Mouse (Mus musculus) stomach, embryonic 14.5 days (tissue): ENCODE results near the gene Gm7534. TPM values are rescaled to one million over a fixed set of nuclear protein-coding genes. Genes with fewer than 3 reads are reported as not detected.
"Not testable (repeated sequence)": the region's sequence is repeated elsewhere in the genome, so short reads cannot be mapped to it uniquely, and the experiment has no call there.

ENCODE experiments used
- ATAC-seq: fragments of 200-750 bp; cut with Nextera tagmentation; 2 replicates; pipeline ENCODE4 v1.8.0; 2017; ENCODE audit warnings: low read depth, moderate TSS enrichment; ENCODE audit not compliant: insufficient number of reproducible peaks, insufficient read depth, low FRiP score
- H3K27ac ChIP-seq: fragments of 300-500 bp; sonication (generic); 2 replicates; pipeline ENCODE4 v1.5.1; 2014; ENCODE audit warnings: mild to moderate bottlenecking, low read length, moderate library complexity, mixed read lengths
- H3K27me3 ChIP-seq: fragments of 300-500 bp; sonication (generic); 2 replicates; pipeline ENCODE4 v1.6.1; 2014; ENCODE audit warnings: low read length, control low read depth, mixed read lengths; ENCODE audit not compliant: control insufficient read depth, insufficient read depth
- H3K36me3 ChIP-seq: fragments of 300-500 bp; sonication (generic); 2 replicates; pipeline ENCODE4 v1.6.1; 2014; ENCODE audit warnings: mild to moderate bottlenecking, control low read depth, low read length, moderate library complexity, mixed read lengths; ENCODE audit not compliant: control insufficient read depth, insufficient read depth
- H3K4me1 ChIP-seq: fragments of 300-500 bp; sonication (generic); 2 replicates; pipeline ENCODE4 v1.6.1; 2014; ENCODE audit warnings: low read length, control low read depth, mixed read lengths; ENCODE audit not compliant: control insufficient read depth, insufficient read depth
- H3K4me2 ChIP-seq: fragments of 300-500 bp; sonication (generic); replicated peaks from 2 replicates; pipeline ENCODE4 v1.6.1; 2014; ENCODE audit warnings: low read depth, low read length, control low read depth
- H3K4me3 ChIP-seq: fragments of 300-500 bp; sonication (generic); 2 replicates; pipeline ENCODE4 v1.5.1; 2014; ENCODE audit warnings: low read depth, low read length, control low read depth
- H3K9ac ChIP-seq: fragments of 300-500 bp; sonication (generic); replicated peaks from 2 replicates; pipeline ENCODE4 v1.6.1; 2014; ENCODE audit warnings: low read depth, mild to moderate bottlenecking, control low read depth, low read length, moderate library complexity, mixed read lengths
- H3K9me3 ChIP-seq: fragments of 300-500 bp; sonication (generic); 2 replicates; pipeline ENCODE4 v1.6.1; 2016; ENCODE audit warnings: low read depth, low read length, control low read depth; ENCODE audit not compliant: control insufficient read depth
- WGBS: fragments of 180-500 bp; shearing (Covaris S2); extraction: QIAGEN DNeasy Blood & Tissue Kit; methylation state at CpG from one replicate; pipeline ENCODE4 v1.1.7; 2014; 5-methylcytosine and 5-hydroxymethylcytosine counted together
- polyA plus RNA-seq: library from polyadenylated mRNA; unstranded; fragments of >200 nt; fragmentation: Nextera tagmentation; extraction: Ambion mirVana; gene quantifications from 2 replicates; pipeline ENCODE4 v1.2.1, GENCODE M21; 2014

Gm7534 gene
- polyA plus RNA-seq, 1 experiment from 2014 or later, result not detected

DNA sequence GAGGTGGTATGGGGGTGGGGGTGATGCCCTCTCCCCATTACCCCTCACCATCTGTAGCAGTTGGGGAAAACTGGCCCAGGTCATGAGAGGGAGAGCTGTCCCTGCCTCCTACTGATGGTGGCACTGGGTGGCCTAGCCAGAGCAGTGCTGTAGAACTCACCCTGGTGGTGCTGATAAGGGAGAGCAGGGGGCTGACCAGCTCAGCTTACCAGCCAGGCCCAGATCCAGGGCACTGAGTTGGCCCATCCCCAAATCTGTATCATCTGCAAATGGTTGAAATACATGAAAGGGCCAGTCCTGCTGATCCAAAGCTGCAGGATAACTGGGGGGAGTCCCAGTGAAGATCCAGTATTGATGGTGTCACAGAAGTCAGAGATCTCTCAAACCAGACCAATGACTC lies 21.0 kb downstream of the Gm7534 start:
- peak; percentile 54; the same call in 1 of the 2 replicates for ATAC-seq
- H3K27ac ChIP-seq, result no peak overlapping the region

DNA sequence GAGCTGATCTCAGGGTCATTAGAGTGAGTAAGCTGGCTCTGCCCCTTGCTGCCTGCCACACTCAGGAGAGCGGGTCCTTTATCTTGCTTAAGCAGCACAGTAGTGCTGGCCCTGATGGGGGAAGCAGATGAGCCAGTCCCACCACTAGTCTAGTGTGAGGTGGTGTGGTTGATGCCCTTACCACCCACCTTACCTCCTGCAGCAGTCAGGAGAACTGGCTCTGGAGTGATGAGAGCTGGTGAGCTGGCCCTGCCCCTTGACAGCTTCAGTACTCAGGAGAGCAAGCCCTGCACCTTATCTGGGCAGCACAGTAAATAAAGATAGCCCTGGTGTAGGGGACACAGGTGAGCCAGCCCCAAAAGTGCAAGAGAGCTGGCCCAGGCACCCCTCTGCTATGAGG lies 21.7 kb downstream of the Gm7534 start:
- H3K4me1 ChIP-seq, result peaks cover 4% of the 10 kb centered on the region
- no peak overlapping the region for H3K27ac ChIP-seq
- 100% methylated on average over 1 of the region's 1 CpGs for WGBS
- ATAC-seq, result peak; percentile 23; the same call in 1 of the 2 replicates
- H3K36me3 ChIP-seq, result no peaks in the 10 kb centered on the region; the same call in 1 of the 2 replicates
- no peaks in the 10 kb centered on the region for H3K27me3 ChIP-seq
- no peak overlapping the region for H3K4me3 ChIP-seq
- no peaks in the 10 kb centered on the region for H3K9me3 ChIP-seq
- no peak overlapping the region for H3K4me2 ChIP-seq
- H3K9ac ChIP-seq, result no peak overlapping the region

More for the DNA sequence above, 21.0 kb downstream of the Gm7534 start:
- Histone ChIP-seq H3K4me1 (peaks cover 5% of the 10 kb centered on the region), H3K4me2 (no peak overlapping the region), H3K27me3 (no peaks in the 10 kb centered on the region), H3K9me3 (no peaks in the 10 kb centered on the region), H3K36me3 (no peaks in the 10 kb centered on the region; the same call in 1 of the 2 replicates), H3K9ac (no peak overlapping the region), H3K4me3 (no peak overlapping the region)

DNA sequence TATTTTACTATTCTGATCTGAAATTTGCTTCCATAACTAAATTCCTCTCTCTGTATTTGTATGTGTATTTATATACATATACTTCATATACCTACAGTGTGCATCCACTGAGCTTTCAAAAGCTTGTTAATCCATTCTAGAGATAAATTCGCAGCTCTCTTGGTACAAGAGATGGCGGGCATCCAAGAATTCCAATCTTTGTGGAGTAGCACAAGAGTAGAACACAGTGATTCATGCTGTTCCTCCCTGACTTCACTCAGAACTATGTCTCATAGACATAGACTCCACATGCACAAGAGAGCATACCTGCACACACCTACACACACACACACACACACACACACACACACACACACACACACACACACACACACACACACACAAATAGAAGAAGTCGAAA lies 30.4 kb downstream of the Gm7534 start:
- no peaks in the 10 kb centered on the region for H3K27me3 ChIP-seq
- H3K4me3 ChIP-seq, result no peak overlapping the region
- no peak overlapping the region for H3K9ac ChIP-seq
- H3K27ac ChIP-seq, result no peak overlapping the region
- H3K36me3 ChIP-seq, result peaks cover 8% of the 10 kb centered on the region; the same call in 1 of the 2 replicates
- no peak overlapping the region for H3K4me2 ChIP-seq
- ATAC-seq, result no peak
- no peaks in the 10 kb centered on the region for H3K9me3 ChIP-seq
- 73% methylated on average over 3 of the region's 3 CpGs for WGBS
- H3K4me1 ChIP-seq, result no peaks in the 10 kb centered on the region

DNA sequence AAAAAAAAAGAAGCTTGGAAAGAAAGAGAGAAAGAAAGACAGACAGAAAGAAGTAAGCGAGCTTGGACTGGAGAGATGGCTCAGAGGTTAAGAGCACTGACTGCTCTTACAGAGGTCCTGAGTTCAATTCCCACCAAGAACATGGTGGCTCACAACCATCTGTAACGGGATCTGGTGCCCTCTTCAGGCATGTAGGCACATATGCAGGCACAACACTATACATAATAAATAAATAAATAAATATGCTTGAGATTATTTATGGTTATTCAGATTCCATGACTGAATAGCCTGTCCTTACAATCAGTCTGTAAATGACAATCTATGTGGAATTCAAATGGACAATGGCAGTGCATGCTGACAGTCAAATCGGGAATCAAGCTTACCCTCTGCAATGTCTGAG lies 35.9 kb downstream of the Gm7534 start:
- Histone ChIP-seq H3K4me1 (no peaks in the 10 kb centered on the region), H3K9ac (no peak overlapping the region), H3K27ac (no peak overlapping the region), H3K4me2 (no peak overlapping the region), H3K9me3 (no peaks in the 10 kb centered on the region), H3K36me3 (peaks cover 8% of the 10 kb centered on the region; the same call in 1 of the 2 replicates), H3K4me3 (no peak overlapping the region), H3K27me3 (no peaks in the 10 kb centered on the region)
- no peak for ATAC-seq
- WGBS, result 96% methylated on average over 3 of the region's 3 CpGs

DNA sequence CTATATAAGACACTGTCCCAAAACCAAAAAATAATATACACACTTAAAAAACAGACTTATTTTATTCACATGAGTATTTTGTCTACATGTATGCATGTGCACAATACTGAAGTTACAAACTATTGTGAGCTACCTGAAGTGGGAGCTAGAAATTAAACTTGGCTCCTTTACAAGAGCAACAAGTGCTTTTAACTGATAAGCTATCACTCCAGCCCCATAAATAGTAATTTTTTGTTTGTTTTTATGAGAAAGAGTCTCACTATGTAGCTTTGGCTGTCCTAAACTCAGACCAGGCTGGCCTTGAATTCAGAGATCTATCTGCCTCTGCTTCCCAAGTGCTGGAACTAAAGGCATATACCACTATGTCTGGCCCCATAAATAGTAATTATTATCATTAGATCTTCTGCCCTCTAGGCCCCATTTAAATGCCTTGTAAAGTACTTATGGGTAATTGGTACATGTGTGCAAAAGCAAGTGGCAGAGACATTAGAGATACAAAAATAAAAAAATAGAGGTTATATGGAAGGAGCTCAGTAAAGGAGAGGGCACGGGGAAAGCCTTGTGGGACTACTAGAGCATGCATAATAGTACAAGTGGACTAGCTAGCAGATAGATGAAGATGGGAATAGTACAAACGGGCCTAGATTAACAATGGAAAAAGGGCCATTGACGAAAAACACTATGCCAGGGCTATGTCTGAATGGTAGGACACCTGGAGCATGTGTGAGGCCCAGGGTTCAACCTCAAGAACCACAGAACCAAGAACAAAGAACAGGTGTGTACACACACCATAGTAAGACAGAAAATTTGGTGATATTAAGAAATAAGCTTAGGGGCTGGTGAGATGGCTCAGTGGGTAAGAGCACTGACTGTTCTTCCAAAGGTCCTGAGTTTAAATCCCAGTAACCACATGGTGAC lies 37.0 kb downstream of the Gm7534 start:
- no peaks in the 10 kb centered on the region for H3K27me3 ChIP-seq
- H3K27ac ChIP-seq, result no peak overlapping the region
- no peak overlapping the region for H3K4me2 ChIP-seq
- no peak overlapping the region for H3K9ac ChIP-seq
- H3K4me1 ChIP-seq, result no peaks in the 10 kb centered on the region
- peaks cover 2% of the 10 kb centered on the region; the same call in 1 of the 2 replicates for H3K36me3 ChIP-seq
- WGBS, result 88% methylated on average over 3 of the region's 3 CpGs
- no peaks in the 10 kb centered on the region for H3K9me3 ChIP-seq
- H3K4me3 ChIP-seq, result no peak overlapping the region
- ATAC-seq, result no peak

DNA sequence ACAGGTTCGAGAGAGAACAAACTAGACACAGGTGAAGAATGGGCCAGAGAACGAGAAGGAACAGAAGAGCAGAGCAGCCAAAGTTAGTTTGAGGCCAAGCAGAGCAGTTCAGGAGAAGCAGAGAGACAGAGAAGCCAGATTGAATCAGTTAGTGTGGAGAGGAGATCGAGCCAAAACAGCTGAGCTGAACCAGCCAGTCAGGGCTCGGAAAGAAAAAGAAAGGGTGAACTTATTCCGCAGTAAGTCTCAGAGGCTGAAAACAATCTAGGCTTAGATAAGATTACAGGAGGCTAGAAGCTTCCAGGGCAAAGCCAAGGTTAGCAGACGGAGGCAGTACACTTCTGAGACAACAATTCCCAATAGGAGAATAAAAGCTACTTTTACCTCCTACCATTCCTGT lies 37.8 kb downstream of the Gm7534 start:
- Histone ChIP-seq H3K27me3 (no peaks in the 10 kb centered on the region), H3K36me3 (peaks cover 2% of the 10 kb centered on the region; the same call in 1 of the 2 replicates), H3K27ac (no peak overlapping the region), H3K9ac (no peak overlapping the region), H3K4me3 (no peak overlapping the region), H3K4me2 (no peak overlapping the region), H3K4me1 (no peaks in the 10 kb centered on the region), H3K9me3 (no peaks in the 10 kb centered on the region)
- 72% methylated on average over 6 of the region's 6 CpGs for WGBS
- ATAC-seq, result no peak

DNA sequence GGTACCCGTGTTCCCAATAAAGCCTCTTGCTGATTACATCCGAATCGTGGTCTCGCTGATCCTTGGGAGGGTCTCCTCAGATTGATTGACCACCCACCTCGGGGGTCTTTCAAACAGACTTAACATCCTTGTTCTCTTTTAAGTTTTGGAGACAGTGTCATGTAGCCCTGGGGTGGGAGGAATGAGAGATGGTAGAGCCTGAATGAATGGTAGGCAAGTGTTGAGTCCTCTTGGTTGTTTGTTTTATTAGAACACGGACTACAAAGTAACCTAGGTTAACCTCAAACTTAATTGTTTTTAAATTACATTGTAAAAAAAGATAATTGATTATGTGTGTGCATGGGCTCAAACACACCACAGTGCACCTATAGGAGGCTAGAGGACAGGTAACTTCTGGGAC lies 38.2 kb downstream of the Gm7534 start:
- Histone ChIP-seq H3K4me3 (no peak overlapping the region), H3K27me3 (no peaks in the 10 kb centered on the region), H3K4me1 (no peaks in the 10 kb centered on the region), H3K27ac (no peak overlapping the region), H3K9me3 (no peaks in the 10 kb centered on the region), H3K4me2 (no peak overlapping the region), H3K9ac (no peak overlapping the region), H3K36me3 (no peaks in the 10 kb centered on the region; the same call in 1 of the 2 replicates)
- WGBS, result 83% methylated on average over 5 of the region's 6 CpGs
- no peak for ATAC-seq

DNA sequence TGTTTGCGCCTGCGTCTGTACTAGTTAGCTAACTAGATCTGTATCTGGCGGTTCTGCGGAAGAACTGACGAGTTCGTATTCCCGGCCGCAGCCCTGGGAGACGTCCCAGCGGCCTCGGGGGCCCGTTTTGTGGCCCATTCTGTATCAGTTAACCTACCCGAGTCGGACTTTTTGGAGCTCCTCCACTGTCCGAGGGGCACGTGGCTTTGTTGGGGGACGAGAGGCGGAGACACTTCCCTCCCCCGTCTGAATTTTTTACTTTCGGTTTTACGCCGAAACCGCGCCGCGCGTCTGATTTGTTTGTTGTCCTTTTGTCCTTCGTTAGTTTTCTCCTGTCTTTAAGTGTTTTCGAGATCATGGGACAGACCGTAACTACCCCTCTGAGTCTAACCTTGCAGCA lies 42.7 kb downstream of the Gm7534 start:
- not testable (repeated sequence) for H3K36me3 ChIP-seq, H3K9me3 ChIP-seq, ATAC-seq, H3K27me3 ChIP-seq, H3K4me1 ChIP-seq, H3K27ac ChIP-seq
- H3K4me3 ChIP-seq, result peak overlapping the region; percentile 43
- H3K9ac ChIP-seq, result peak overlapping the region; percentile 28; the same call in 1 of the 2 replicates
- peak overlapping the region; percentile 29 for H3K4me2 ChIP-seq
- 3% methylated on average over 30 of the region's 30 CpGs for WGBS
